Mouse (Mus musculus) kidney, postnatal 14 days (tissue): ENCODE results near the gene Tnfrsf13c.

Source experiments
- DNase-seq: peaks from one replicate; pipeline ENCODE4 v3.0.0; 2022; ENCODE audit warnings: mixed read lengths

Tnfrsf13c gene

GRCm38 (mm10) chr15:82229542-82230045 is 5.4 kb upstream of the Tnfrsf13c start:
- DNase-seq: no peak

GRCm38 (mm10) chr15:82225769-82226168 is 1.6 kb upstream of the Tnfrsf13c start:
- DNase-seq: no peak

- no peak for DNase-seq
These were observed 540 bp upstream of the Tnfrsf13c start for GRCm38 (mm10) chr15:82224602-82225215.

GRCm38 (mm10) chr15:82223251-82223650 is 918 bp downstream of the Tnfrsf13c start:
- DNase-seq: no peak

GRCm38 (mm10) chr15:82221104-82221860 is 2.9 kb downstream of the Tnfrsf13c start:
- no peak for DNase-seq

GRCm38 (mm10) chr15:82220003-82220675 is 4.0 kb downstream of the Tnfrsf13c start:
- DNase-seq: no peak

GRCm38 (mm10) chr15:82218778-82219666 is 5.1 kb downstream of the Tnfrsf13c start:
- no peak for DNase-seq

GRCm38 (mm10) chr15:82217980-82218379 is 6.2 kb downstream of the Tnfrsf13c start:
- no peak for DNase-seq

GRCm38 (mm10) chr15:82217039-82217438 is 7.1 kb downstream of the Tnfrsf13c start:
- no peak for DNase-seq

GRCm38 (mm10) chr15:82216142-82216827 is 7.9 kb downstream of the Tnfrsf13c start:
- DNase-seq: no peak

GRCm38 (mm10) chr15:82215332-82216046 is 8.7 kb downstream of the Tnfrsf13c start:
- DNase-seq: no peak

- no peak for DNase-seq
These were observed 10.9 kb downstream of the Tnfrsf13c start for GRCm38 (mm10) chr15:82213222-82213621.

- DNase-seq: no peak
These were observed 11.5 kb downstream of the Tnfrsf13c start, which contains the start of gene Shisa8 for GRCm38 (mm10) chr15:82212752-82213063. Gene Shisa8, minus strand, starts transcription at chr15:82212815.

- no peak for DNase-seq
These were observed 12.0 kb downstream of the Tnfrsf13c start for GRCm38 (mm10) chr15:82211911-82212751.

GRCm38 (mm10) chr15:82211281-82211680 is 12.9 kb downstream of the Tnfrsf13c start:
- DNase-seq: no peak

- no peak for DNase-seq
These were observed 13.4 kb downstream of the Tnfrsf13c start for GRCm38 (mm10) chr15:82210801-82211200.

- DNase-seq: no peak
These were observed 14.7 kb downstream of the Tnfrsf13c start for GRCm38 (mm10) chr15:82209295-82210050.

- DNase-seq: no peak
These were observed 15.9 kb downstream of the Tnfrsf13c start for GRCm38 (mm10) chr15:82208307-82208706.

- no peak for DNase-seq
These were observed 16.5 kb downstream of the Tnfrsf13c start for GRCm38 (mm10) chr15:82207504-82208219.
